Mouse (Mus musculus): ENCODE measurements at regions not wholly inside any gene's neighbourhood (a gene's known extent, or its start where the extent isn't known, plus 50 kb on each side); places are given as distances from the start of the nearest gene placed in this dataset.
A peak's percentile ranks its signal among the peaks of the same experiment; 100 is the strongest.

DNA sequence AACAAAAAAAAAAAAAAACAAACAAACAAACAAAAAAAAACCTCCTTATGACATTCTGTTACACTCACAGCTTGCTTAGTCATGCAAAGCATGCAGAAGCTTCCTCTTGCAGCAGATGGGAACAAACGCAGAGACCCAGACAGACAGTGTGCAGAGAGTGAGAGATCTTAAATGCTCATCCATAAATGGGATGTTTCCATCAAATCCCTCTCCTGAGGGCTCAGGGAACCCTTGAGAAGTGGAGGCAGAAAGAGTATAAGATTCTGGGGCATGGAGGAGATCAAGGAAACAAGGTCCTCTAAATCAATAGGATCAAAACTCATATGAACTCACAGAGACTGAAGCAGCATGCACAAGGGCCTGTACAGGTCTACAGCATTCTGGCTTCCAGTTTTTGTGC, 52.5 kb downstream of the Adm start:
- Histone ChIP-seq H3K4me1 (ENCODE audit: control insufficient read depth, insufficient read depth, low read length) (no peaks in the 10 kb centered on the region), H3K4me2 (no peak overlapping the region), H3K36me3 (ENCODE audit: control insufficient read depth, insufficient read depth, low read length) (no peaks in the 10 kb centered on the region), H3K9me3 (ENCODE audit: control insufficient read depth, low read length) (no peaks in the 10 kb centered on the region), H3K9ac (ENCODE audit: low read length) (no peak overlapping the region), H3K27ac (ENCODE audit: low read depth, low read length) (no peak overlapping the region), H3K4me3 (ENCODE audit: low read depth, low read length) (no peak overlapping the region), H3K27me3 (ENCODE audit: control insufficient read depth, insufficient read depth, low read length) (no peaks in the 10 kb centered on the region)
- DNase-seq (ENCODE audit: low spot score, missing footprints) (no peak), ATAC-seq (ENCODE audit: low FRiP score) (no peak)
- WGBS, result 83% methylated on average over 1 of the region's 1 CpGs

- Histone ChIP-seq H3K9ac (ENCODE audit: low read length) (no peak overlapping the region), H3K9me3 (ENCODE audit: control insufficient read depth, low read length) (no peaks in the 10 kb centered on the region), H3K36me3 (ENCODE audit: control insufficient read depth, insufficient read depth, low read length) (no peaks in the 10 kb centered on the region), H3K4me2 (no peak overlapping the region), H3K4me3 (ENCODE audit: low read depth, low read length) (no peak overlapping the region), H3K27me3 (ENCODE audit: control insufficient read depth, insufficient read depth, low read length) (no peaks in the 10 kb centered on the region), H3K4me1 (ENCODE audit: control insufficient read depth, insufficient read depth, low read length) (no peaks in the 10 kb centered on the region), H3K27ac (ENCODE audit: low read depth, low read length) (no peak overlapping the region)
- ATAC-seq (ENCODE audit: low FRiP score) (no peak), DNase-seq (ENCODE audit: low spot score, missing footprints) (no peak)
- 81% methylated on average over 4 of the region's 4 CpGs for WGBS
Observed at GRCm38 (mm10) chr7:110682911-110683310, 55.5 kb downstream of the Adm start.

DNA sequence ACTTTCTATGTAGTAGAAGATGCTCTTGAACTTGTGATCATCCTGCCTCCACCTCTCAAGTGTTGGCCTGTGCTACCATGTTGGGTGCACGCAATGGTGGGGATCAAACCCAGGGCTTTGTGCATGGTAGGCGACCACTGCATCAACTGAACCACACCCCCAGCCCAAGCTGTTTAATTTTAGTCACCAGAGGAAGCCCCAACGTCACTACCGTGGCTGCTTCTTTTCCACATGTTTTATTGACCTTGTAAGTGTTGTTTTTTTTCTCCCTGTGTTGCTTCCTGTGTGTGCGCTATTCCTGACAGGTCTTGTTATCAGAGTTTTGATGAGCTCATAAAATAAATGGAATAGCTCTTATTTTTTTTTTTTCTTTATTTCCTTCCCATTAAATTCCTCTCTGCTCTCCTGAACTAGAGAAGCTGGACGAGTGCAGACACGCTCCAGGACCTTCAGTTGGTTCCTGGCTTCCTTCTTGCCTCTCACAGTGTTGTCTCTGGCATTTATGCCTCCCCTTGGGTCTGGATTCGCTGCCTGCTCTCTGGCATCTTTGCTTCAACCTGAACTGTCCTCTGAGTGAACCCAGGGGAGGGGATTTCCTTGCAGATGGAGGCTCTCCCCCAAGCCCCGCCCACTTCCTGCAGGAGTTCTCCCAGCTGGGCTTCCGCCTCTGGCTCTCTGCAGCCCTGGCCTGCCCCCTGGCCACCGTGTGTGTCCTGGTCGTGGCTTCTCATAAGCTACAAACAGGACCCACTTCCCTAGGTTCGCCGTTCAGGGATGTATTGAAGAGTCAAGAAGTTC, 61.6 kb downstream of the Adm start:
- no peaks in the 10 kb centered on the region for H3K36me3 ChIP-seq (ENCODE audit: control insufficient read depth, insufficient read depth, low read length)
- ATAC-seq (ENCODE audit: low FRiP score) (no peak), DNase-seq (ENCODE audit: low spot score, missing footprints) (no peak)
- H3K27ac ChIP-seq (ENCODE audit: low read depth, low read length), result no peak overlapping the region
- H3K4me1 ChIP-seq (ENCODE audit: control insufficient read depth, insufficient read depth, low read length), result no peaks in the 10 kb centered on the region
- no peak overlapping the region for H3K9ac ChIP-seq (ENCODE audit: low read length)
- WGBS, result 54% methylated on average over 14 of the region's 14 CpGs
- H3K27me3 ChIP-seq (ENCODE audit: control insufficient read depth, insufficient read depth, low read length), result no peaks in the 10 kb centered on the region
- no peaks in the 10 kb centered on the region for H3K9me3 ChIP-seq (ENCODE audit: control insufficient read depth, low read length)
- H3K4me2 ChIP-seq, result no peak overlapping the region
- H3K4me3 ChIP-seq (ENCODE audit: low read depth, low read length), result no peak overlapping the region

- no peak for DNase-seq (ENCODE audit: low spot score, missing footprints)
- no peak overlapping the region for H3K4me3 ChIP-seq (ENCODE audit: low read depth, low read length)
- WGBS, result 94% methylated on average over 2 of the region's 2 CpGs
- no peaks in the 10 kb centered on the region for H3K27me3 ChIP-seq (ENCODE audit: control insufficient read depth, insufficient read depth, low read length)
- no peak overlapping the region for H3K4me2 ChIP-seq
- ATAC-seq (ENCODE audit: low FRiP score), result no peak
- H3K9me3 ChIP-seq (ENCODE audit: control insufficient read depth, low read length), result no peaks in the 10 kb centered on the region
- H3K9ac ChIP-seq (ENCODE audit: low read length), result no peak overlapping the region
- H3K27ac ChIP-seq (ENCODE audit: low read depth, low read length), result no peak overlapping the region
- no peaks in the 10 kb centered on the region for H3K4me1 ChIP-seq (ENCODE audit: control insufficient read depth, insufficient read depth, low read length)
- H3K36me3 ChIP-seq (ENCODE audit: control insufficient read depth, insufficient read depth, low read length), result no peaks in the 10 kb centered on the region
Observed at GRCm38 (mm10) chr7:110690241-110690640, 62.8 kb downstream of the Adm start.

DNA sequence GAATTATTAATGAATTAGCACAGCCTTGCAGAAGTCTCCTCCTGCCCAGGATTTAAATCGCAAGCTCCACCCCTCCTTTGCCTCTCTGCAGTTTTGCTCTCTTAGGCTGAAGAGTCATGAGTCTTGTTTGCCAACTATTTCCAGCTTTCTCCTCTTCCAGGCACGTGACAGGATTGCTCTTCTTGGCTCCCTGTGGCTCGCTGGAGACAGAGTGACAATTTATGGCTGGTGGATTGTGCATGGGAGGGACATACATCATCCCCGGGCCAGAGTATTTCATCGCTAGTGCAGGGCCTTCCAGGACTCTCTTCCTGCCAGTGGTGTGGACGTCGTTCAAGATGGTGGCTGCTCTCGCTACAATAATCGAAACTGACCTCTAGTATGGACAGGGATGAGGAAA, 63.4 kb downstream of the Adm start:
- no peaks in the 10 kb centered on the region for H3K27me3 ChIP-seq (ENCODE audit: control insufficient read depth, insufficient read depth, low read length)
- H3K4me1 ChIP-seq (ENCODE audit: control insufficient read depth, insufficient read depth, low read length), result no peaks in the 10 kb centered on the region
- ATAC-seq (ENCODE audit: low FRiP score), result no peak
- H3K9ac ChIP-seq (ENCODE audit: low read length), result no peak overlapping the region
- no peak for DNase-seq (ENCODE audit: low spot score, missing footprints)
- no peak overlapping the region for H3K4me3 ChIP-seq (ENCODE audit: low read depth, low read length)
- no peaks in the 10 kb centered on the region for H3K36me3 ChIP-seq (ENCODE audit: control insufficient read depth, insufficient read depth, low read length)
- no peak overlapping the region for H3K4me2 ChIP-seq
- no peaks in the 10 kb centered on the region for H3K9me3 ChIP-seq (ENCODE audit: control insufficient read depth, low read length)
- WGBS, result 88% methylated on average over 9 of the region's 9 CpGs
- H3K27ac ChIP-seq (ENCODE audit: low read depth, low read length), result no peak overlapping the region

- Histone ChIP-seq H3K4me2 (no peak overlapping the region), H3K9me3 (ENCODE audit: control insufficient read depth, low read length) (no peaks in the 10 kb centered on the region), H3K9ac (ENCODE audit: low read length) (no peak overlapping the region), H3K4me3 (ENCODE audit: low read depth, low read length) (no peak overlapping the region), H3K27me3 (ENCODE audit: control insufficient read depth, insufficient read depth, low read length) (no peaks in the 10 kb centered on the region), H3K4me1 (ENCODE audit: control insufficient read depth, insufficient read depth, low read length) (no peaks in the 10 kb centered on the region), H3K36me3 (ENCODE audit: control insufficient read depth, insufficient read depth, low read length) (no peaks in the 10 kb centered on the region), H3K27ac (ENCODE audit: low read depth, low read length) (no peak overlapping the region)
- no peak for DNase-seq (ENCODE audit: low spot score, missing footprints)
- ATAC-seq (ENCODE audit: low FRiP score), result no peak
- WGBS, result 85% methylated on average over 5 of the region's 5 CpGs
Observed at GRCm38 (mm10) chr7:110694262-110694661, 66.8 kb downstream of the Adm start.

GRCm38 (mm10) chr7:110695729-110696128, 68.3 kb downstream of the Adm start:
- 90% methylated on average over 8 of the region's 8 CpGs for WGBS
- Histone ChIP-seq H3K9me3 (ENCODE audit: control insufficient read depth, low read length) (no peaks in the 10 kb centered on the region), H3K27ac (ENCODE audit: low read depth, low read length) (no peak overlapping the region), H3K36me3 (ENCODE audit: control insufficient read depth, insufficient read depth, low read length) (no peaks in the 10 kb centered on the region), H3K4me3 (ENCODE audit: low read depth, low read length) (no peak overlapping the region), H3K27me3 (ENCODE audit: control insufficient read depth, insufficient read depth, low read length) (no peaks in the 10 kb centered on the region), H3K9ac (ENCODE audit: low read length) (no peak overlapping the region), H3K4me2 (no peak overlapping the region), H3K4me1 (ENCODE audit: control insufficient read depth, insufficient read depth, low read length) (no peaks in the 10 kb centered on the region)
- ATAC-seq (ENCODE audit: low FRiP score) (no peak), DNase-seq (ENCODE audit: low spot score, missing footprints) (no peak)

DNA sequence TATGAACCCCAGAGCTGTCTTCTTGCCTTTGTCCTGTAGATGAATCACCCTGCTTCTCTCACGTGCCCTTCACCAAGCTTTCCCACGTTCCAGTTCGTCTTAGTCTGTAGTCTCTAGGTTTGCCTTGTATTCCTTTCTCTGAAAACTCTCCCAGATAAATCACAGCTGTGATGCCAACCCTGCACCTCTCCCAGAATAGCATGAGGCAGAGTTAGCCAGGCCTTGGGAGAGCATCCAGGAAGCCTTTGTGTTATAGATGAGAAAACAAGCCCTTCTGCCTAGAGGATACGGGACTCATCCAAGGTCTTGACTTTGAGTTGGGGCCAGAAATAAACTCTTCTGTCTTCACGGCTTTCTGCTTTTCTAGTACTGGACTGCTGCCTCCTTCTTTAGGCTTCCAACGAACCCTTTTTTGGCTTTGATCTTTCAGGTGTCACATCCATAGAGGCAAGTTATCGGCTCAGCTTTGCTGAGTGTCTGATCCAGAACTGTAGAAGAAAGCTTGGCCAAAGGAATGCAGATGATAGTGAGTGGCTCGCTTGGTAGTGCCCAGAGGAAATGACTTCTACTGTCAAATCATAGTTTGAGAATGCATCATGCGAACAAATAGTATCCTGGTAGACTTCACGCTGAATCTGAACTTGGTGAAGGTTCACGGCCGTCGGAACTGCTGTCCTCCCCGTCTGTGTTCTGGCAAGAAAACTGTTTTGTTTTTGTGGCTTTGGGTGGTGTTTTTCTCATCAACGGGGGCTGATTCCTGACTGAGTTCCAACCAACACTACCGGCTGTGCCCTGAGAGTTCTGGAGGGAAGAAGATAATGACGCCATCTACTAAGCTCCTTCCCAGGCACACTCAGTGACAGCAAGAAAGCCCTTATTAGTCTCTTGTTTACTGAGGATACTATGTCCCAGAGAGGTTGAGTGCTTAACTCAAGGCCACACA, 69.5 kb upstream of the Ampd3 start:
- H3K9ac ChIP-seq (ENCODE audit: low read length), result no peak overlapping the region
- 90% methylated on average over 17 of the region's 17 CpGs for WGBS
- ATAC-seq (ENCODE audit: low FRiP score), result no peak
- H3K27me3 ChIP-seq (ENCODE audit: control insufficient read depth, insufficient read depth, low read length), result no peaks in the 10 kb centered on the region
- peak; percentile 64 for DNase-seq (ENCODE audit: low spot score, missing footprints)
- no peaks in the 10 kb centered on the region for H3K36me3 ChIP-seq (ENCODE audit: control insufficient read depth, insufficient read depth, low read length)
- no peak overlapping the region for H3K4me2 ChIP-seq
- no peaks in the 10 kb centered on the region for H3K9me3 ChIP-seq (ENCODE audit: control insufficient read depth, low read length)
- no peaks in the 10 kb centered on the region for H3K4me1 ChIP-seq (ENCODE audit: control insufficient read depth, insufficient read depth, low read length)
- H3K27ac ChIP-seq (ENCODE audit: low read depth, low read length), result no peak overlapping the region
- no peak overlapping the region for H3K4me3 ChIP-seq (ENCODE audit: low read depth, low read length)

GRCm38 (mm10) chr7:110699596-110699995, 68.4 kb upstream of the Ampd3 start:
- Histone ChIP-seq H3K27ac (ENCODE audit: low read depth, low read length) (no peak overlapping the region), H3K27me3 (ENCODE audit: control insufficient read depth, insufficient read depth, low read length) (no peaks in the 10 kb centered on the region), H3K4me3 (ENCODE audit: low read depth, low read length) (no peak overlapping the region), H3K36me3 (ENCODE audit: control insufficient read depth, insufficient read depth, low read length) (no peaks in the 10 kb centered on the region), H3K4me1 (ENCODE audit: control insufficient read depth, insufficient read depth, low read length) (no peaks in the 10 kb centered on the region), H3K4me2 (no peak overlapping the region), H3K9me3 (ENCODE audit: control insufficient read depth, low read length) (no peaks in the 10 kb centered on the region), H3K9ac (ENCODE audit: low read length) (no peak overlapping the region)
- 90% methylated on average over 11 of the region's 11 CpGs for WGBS
- DNase-seq (ENCODE audit: low spot score, missing footprints) (peak; percentile 51), ATAC-seq (ENCODE audit: low FRiP score) (no peak)
